Mouse (Mus musculus) midbrain, postnatal 0 days (tissue): Measurements from ENCODE around the gene Mei1. TPM values are rescaled to one million over a fixed set of nuclear protein-coding genes. Genes with fewer than 3 reads are reported as not detected.

Experiments used
- ATAC-seq: fragments of 200-750 bp; cut with Nextera tagmentation; 2 replicates; pipeline ENCODE4 v1.8.0; 2017; ENCODE audit warnings: moderate number of reproducible peaks, mild to moderate bottlenecking, moderate TSS enrichment, moderate library complexity; ENCODE audit not compliant: low FRiP score
- DNase-seq: peaks from one replicate; pipeline ENCODE4 v3.0.0-alpha.2; 2015; ENCODE audit warnings: low spot score
- H3K27ac ChIP-seq: fragments of 300-500 bp; sonication (generic); 2 replicates; pipeline ENCODE4 v1.5.1; 2014; ENCODE audit warnings: low read depth, mild to moderate bottlenecking, low read length, mixed read lengths
- H3K27me3 ChIP-seq: fragments of 300-500 bp; sonication (generic); 2 replicates; pipeline ENCODE4 v1.6.1; 2014; ENCODE audit warnings: low read length, control low read depth, mixed read lengths; ENCODE audit not compliant: insufficient read depth
- H3K36me3 ChIP-seq: fragments of 300-500 bp; sonication (generic); 2 replicates; pipeline ENCODE4 v1.6.1; 2014; ENCODE audit warnings: low read length, control low read depth, mixed read lengths; ENCODE audit not compliant: insufficient read depth
- H3K4me1 ChIP-seq: fragments of 300-500 bp; sonication (generic); 2 replicates; pipeline ENCODE4 v1.6.1; 2014; ENCODE audit warnings: mild to moderate bottlenecking, control low read depth, antibody characterized with exemption, low read length, mixed read lengths; ENCODE audit not compliant: insufficient read depth
- H3K4me2 ChIP-seq: fragments of 300-500 bp; sonication (generic); 2 replicates; pipeline ENCODE4 v1.6.1; 2014; ENCODE audit warnings: low read depth, mild to moderate bottlenecking, low read length, mixed read lengths; ENCODE audit not compliant: poor library complexity, severe bottlenecking
- H3K4me3 ChIP-seq: fragments of 300-500 bp; sonication (generic); 2 replicates; pipeline ENCODE4 v1.5.1; 2014; ENCODE audit warnings: low read depth, mild to moderate bottlenecking, low read length, moderate library complexity
- H3K9ac ChIP-seq: fragments of 300-500 bp; sonication (generic); replicated peaks from 2 replicates; pipeline ENCODE4 v1.6.1; 2014; ENCODE audit warnings: mild to moderate bottlenecking, low read length, moderate library complexity, mixed read lengths; ENCODE audit not compliant: poor library complexity, severe bottlenecking
- H3K9me3 ChIP-seq: fragments of 300-500 bp; sonication (generic); 2 replicates; pipeline ENCODE4 v1.6.1; 2016; ENCODE audit warnings: low read length, control low read depth
- CTCF ChIP-seq: IDR thresholded peaks from 2 replicates; pipeline ENCODE4 v1.5.1; 2016; ENCODE audit warnings: antibody characterized with exemption, mild to moderate bottlenecking
- WGBS: fragments of 180-500 bp; shearing (Covaris S2); extraction: QIAGEN DNeasy Blood & Tissue Kit; methylation state at CpG from one replicate; pipeline ENCODE4 v1.1.7; 2014; 5-methylcytosine and 5-hydroxymethylcytosine counted together
- polyA plus RNA-seq: library from polyadenylated mRNA; unstranded; fragments of >200 nt; fragmentation: Nextera tagmentation; extraction: Ambion mirVana; gene quantifications from 2 replicates; pipeline ENCODE4 v1.2.1, GENCODE M21; 2015
- total RNA-seq: library from RNA; depleted of rRNA; stranded (reverse); fragments of >200 nt; gene quantifications from 2 replicates; pipeline ENCODE4 v1.2.3, GENCODE M21; 2014

The Mei1 gene
- total and polyA plus RNA-seq, 2 experiments from 2014 or later: 0.16 TPM; not detected in 1

DNA sequence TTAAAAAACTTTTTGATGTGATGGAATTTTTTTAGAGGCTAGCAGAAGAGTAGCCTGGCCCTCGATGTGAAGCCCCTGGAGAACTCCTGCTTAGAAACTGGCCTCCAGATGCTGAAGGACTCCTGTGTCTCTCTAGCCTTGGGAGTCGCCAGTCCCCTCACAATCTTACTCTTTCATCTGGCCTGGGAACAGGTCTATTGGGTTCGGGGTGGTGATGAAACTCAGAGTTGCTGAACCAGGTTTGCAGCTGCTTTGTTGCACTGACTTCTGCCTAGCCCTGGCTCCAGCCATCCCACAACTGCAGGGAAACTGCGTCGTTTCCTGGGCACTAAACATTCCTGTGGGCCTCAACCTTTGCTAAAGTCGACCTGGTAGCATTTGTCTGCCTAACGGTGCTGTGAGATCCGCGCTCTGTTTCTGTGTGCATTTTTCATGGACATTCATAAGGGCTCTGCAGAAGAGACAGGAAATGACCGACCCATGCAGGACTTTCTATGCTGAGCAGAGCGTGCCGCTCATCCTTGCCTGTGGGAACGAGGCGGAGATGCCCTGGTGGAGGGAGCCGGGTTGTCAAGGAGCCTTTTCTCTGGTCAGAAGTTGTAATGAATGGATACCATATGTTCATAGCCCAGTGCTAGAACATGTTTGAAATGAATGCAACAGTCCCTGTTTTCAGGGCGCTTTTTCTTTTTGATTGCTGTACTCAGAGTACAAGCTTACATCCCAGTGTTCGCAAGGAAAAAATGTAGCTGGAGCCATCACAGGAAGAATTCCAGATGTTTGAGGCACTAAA lies 88.6 kb downstream of the Mei1 start:
- 76% methylated on average over 17 of the region's 17 CpGs for WGBS
- H3K4me1 ChIP-seq: 0 out of 2 replicates have a peak, but pooled peaks cover 3% of the 10 kb centered on the region

DNA sequence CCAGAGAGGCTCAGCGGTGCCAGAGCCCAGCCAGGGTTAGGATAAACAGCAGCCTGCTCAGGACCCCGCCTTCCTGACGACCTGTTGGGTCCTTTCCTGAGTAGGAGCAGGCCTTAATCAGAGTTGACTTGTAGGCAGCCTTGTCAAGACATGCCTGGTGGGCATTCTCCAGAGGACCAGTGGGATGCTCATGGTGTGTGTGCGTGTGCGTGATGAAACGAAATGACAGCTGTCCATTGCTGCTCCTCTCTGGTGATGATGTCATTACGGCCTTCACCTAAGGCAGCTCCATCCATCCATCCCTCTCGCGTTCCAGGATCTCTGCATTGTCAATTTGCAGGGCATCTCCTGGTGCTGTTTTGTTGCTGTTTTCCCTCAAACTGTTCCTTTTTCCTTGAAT lies 89.7 kb downstream of the Mei1 start:
- Histone ChIP-seq H3K4me2 (no peak overlapping the region), H3K4me1 (0 out of 2 replicates have a peak, but pooled peaks cover 3% of the 10 kb centered on the region), H3K27ac (no peak overlapping the region), H3K9me3 (no peaks in the 10 kb centered on the region), H3K27me3 (no peaks in the 10 kb centered on the region), H3K36me3 (no peaks in the 10 kb centered on the region), H3K9ac (no peak overlapping the region), H3K4me3 (no peak overlapping the region)
- WGBS: 77% methylated on average over 9 of the region's 9 CpGs
- ATAC-seq (no peak), DNase-seq (no peak)
- TF ChIP-seq CTCF: no peak

More for the DNA sequence above, 88.6 kb downstream of the Mei1 start:
- TF ChIP-seq CTCF: no peak
- no peaks in the 10 kb centered on the region for H3K36me3 ChIP-seq
- H3K4me2 ChIP-seq: no peak overlapping the region
- DNase-seq: no peak
- H3K4me3 ChIP-seq: no peak overlapping the region
- H3K9ac ChIP-seq: no peak overlapping the region
- no peaks in the 10 kb centered on the region for H3K9me3 ChIP-seq
- no peak for ATAC-seq
- H3K27ac ChIP-seq: no peak overlapping the region
- no peaks in the 10 kb centered on the region for H3K27me3 ChIP-seq

DNA sequence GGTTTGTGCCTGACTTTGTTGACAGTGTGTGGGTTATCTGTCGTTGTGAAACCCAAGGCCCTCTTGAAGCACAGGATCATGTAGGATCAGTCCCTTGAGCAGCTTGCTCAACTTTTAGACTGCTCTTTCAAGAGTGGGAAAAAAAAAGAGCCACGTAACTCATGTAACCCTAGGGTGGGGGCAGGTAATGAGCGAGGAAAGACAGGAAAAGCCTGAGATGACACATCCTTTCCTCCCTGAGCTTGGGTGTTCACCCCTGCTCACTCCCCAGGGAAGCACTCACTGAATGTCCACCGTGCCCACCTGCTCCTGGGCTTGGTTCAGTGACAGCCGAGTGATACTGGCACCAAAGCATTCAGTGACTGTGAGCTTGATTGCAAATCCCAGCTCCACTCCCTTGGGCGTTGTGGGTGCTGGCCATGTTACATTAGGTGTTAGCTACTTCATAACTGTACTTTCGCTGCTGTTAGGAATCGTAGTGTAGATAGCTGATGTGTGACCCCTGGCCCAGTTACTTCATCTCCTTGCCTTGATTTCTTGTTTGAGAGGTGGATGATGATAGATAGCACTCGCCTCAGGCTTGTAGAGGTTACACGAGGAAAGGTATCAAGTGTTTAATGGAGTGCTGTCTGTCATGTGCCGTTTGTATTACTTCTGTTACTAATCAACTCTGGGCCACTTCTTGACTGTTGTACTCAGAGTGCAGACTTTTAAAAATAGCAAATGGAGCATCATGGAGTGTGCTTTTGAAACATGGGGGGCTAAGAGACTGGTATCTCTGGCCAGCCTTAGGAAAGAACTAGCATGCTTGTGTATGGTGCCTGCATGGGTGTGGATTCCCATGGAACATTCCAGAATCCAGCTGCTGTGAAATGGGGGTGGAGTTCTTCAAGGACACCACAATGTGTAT lies 91.2 kb downstream of the Mei1 start:
- WGBS: 85% methylated on average over 11 of the region's 11 CpGs
- H3K27ac ChIP-seq: no peak overlapping the region
- H3K4me1 ChIP-seq: 0 out of 2 replicates have a peak, but pooled peaks cover 3% of the 10 kb centered on the region
- no peaks in the 10 kb centered on the region for H3K36me3 ChIP-seq
- no peak for TF ChIP-seq CTCF
- no peaks in the 10 kb centered on the region for H3K9me3 ChIP-seq
- ATAC-seq (no peak), DNase-seq (no peak)
- H3K4me2 ChIP-seq: no peak overlapping the region
- no peaks in the 10 kb centered on the region for H3K27me3 ChIP-seq
- H3K4me3 ChIP-seq: no peak overlapping the region
- no peak overlapping the region for H3K9ac ChIP-seq

DNA sequence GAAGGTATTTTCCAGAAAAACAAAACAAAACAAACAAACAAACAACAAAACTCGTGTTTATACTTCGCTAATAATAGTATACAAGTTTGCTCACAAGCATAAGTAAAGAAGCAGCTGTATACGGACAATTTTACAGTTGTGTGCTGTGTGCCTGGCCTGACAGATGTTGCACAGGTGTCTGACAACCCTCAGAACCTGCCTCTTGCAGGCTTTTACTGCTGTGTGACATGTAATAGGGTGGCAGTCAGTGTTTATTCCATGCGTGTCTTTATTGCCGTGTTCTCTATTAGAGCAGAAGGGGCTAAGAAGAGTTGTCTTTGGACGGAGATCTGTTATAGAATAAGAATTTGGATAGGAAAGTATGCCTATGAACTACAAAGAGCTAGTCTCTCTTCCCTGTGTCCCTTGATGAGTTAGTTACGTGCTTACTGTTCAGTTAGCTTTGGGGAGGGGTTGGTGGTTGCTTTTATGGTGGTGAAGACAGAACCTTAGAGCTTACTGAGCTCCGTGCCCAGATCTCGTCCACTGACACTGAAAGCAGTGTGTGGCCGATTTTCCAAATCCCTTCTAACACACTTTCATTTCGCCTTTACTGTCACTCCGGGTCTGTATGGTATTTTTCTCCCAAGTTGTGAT lies 92.3 kb downstream of the Mei1 start:
- ATAC-seq: no peak
- WGBS: 86% methylated on average over 12 of the region's 12 CpGs
- DNase-seq: no peak
- no peaks in the 10 kb centered on the region for H3K9me3 ChIP-seq
- no peak overlapping the region for H3K27ac ChIP-seq
- no peaks in the 10 kb centered on the region for H3K36me3 ChIP-seq
- H3K4me1 ChIP-seq: 0 out of 2 replicates have a peak, but pooled peaks cover 3% of the 10 kb centered on the region
- TF ChIP-seq CTCF: no peak
- no peak overlapping the region for H3K4me3 ChIP-seq
- H3K27me3 ChIP-seq: no peaks in the 10 kb centered on the region
- H3K4me2 ChIP-seq: no peak overlapping the region
- no peak overlapping the region for H3K9ac ChIP-seq

DNA sequence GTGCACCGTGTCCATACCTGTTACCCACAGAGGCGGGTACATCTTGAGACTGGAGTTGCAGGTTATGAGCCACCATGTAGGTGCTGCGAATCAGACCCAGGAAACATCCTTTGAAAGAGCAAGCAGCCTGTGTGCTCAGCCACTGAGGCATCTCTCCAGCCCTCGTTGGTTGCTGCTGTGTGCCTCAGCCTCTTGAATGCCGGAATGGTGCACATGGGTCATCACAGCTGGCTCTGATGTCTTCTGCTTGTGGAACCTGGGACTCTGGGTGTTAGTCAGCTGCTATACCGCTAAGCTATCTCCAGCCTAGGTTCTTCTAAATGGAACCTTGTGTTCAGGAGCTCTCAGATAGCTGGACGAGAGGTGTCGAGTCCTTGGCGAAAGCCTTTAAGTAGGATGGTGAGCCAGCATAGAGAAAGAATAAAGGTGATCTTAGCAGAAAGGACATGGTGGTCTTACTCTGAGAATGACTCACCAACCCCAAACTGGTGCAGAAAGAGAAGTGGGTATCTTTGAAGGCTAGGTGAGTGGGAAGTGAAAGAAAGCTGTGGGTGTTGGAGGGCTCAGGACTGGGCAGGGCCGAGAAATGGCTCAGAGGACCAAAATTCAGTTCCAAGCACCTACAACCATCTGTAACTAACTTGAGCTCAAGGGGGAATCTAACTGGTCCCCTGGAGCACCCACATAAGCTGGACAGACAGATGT lies 93.7 kb downstream of the Mei1 start:
- H3K9me3 ChIP-seq: no peaks in the 10 kb centered on the region
- H3K4me2 ChIP-seq: no peak overlapping the region
- no peak overlapping the region for H3K27ac ChIP-seq
- H3K9ac ChIP-seq: no peak overlapping the region
- peaks cover 7% of the 10 kb centered on the region; the same call in 1 of the 2 replicates for H3K4me1 ChIP-seq
- ATAC-seq (no peak), DNase-seq (no peak)
- WGBS: 86% methylated on average over 10 of the region's 10 CpGs
- no peak for TF ChIP-seq CTCF
- no peaks in the 10 kb centered on the region for H3K36me3 ChIP-seq
- H3K4me3 ChIP-seq: no peak overlapping the region
- H3K27me3 ChIP-seq: no peaks in the 10 kb centered on the region
